ENCODE assay signal across 8 mouse cellular contexts in genomic region chr10:76905935-76906341, GRCm38 (mm10). TPM values are rescaled to one million over a fixed set of nuclear protein-coding genes. Genes with fewer than 3 reads are reported as not detected.
DNase-seq lines count a peak whose midpoint lies in the region; ATAC-seq and TF ChIP-seq lines count a peak whose summit lies in the region.

No protein-coding gene starts in this region.

- H3K27ac ChIP-seq in embryonic facial prominence, embryonic 13.5 days: peak overlapping the region; percentile 7; the same call in 1 of the 2 replicates
- H3K27ac ChIP-seq in hindbrain, embryonic 14.5 days: peak overlapping the region; percentile 18; the same call in 1 of the 2 replicates
- H3K27ac ChIP-seq in lung, embryonic 16.5 days (ENCODE audit: low read length): peak overlapping the region; percentile 72
- H3K27ac ChIP-seq in cerebellum, adult 2 months (ENCODE audit: insufficient read depth, low read length): no peak overlapping the region

- no peak for ATAC-seq in embryonic facial prominence, embryonic 13.5 days (ENCODE audit: insufficient number of reproducible peaks, insufficient read depth, low FRiP score, low TSS enrichment, low read depth)
- no peak for ATAC-seq in hindbrain, embryonic 14.5 days (ENCODE audit: low FRiP score)
- peak; percentile 78 for ATAC-seq in lung, embryonic 16.5 days (ENCODE audit: low read depth)
- no peak for ATAC-seq in erythroid progenitor cell, adult 5-6 weeks (replicated peaks; ENCODE audit: low FRiP score, poor library complexity, severe bottlenecking)

- no peak for TF ChIP-seq POLR2A in cerebellum, adult 2 months (IDR thresholded peaks at IDR 0.05; ENCODE audit: borderline replicate concordance, insufficient read depth, low read length)

- no peaks in the 10 kb centered on the region for H3K9me3 ChIP-seq in embryonic facial prominence, embryonic 13.5 days
- H3K9me3 ChIP-seq in hindbrain, embryonic 14.5 days (ENCODE audit: control insufficient read depth, low read length): no peaks in the 10 kb centered on the region
- H3K9me3 ChIP-seq in lung, embryonic 16.5 days (ENCODE audit: control insufficient read depth, low read length): no peaks in the 10 kb centered on the region

- peak; percentile 32 for DNase-seq in adrenal gland, postnatal 10 days
- no peak for DNase-seq in adrenal gland, adult 18-20 months (ENCODE audit: low spot score in 2 of 2)
- DNase-seq in hindbrain, embryonic 14.5 days (ENCODE audit: low spot score): no peak
- no peak for DNase-seq in layer of hippocampus, adult 9-11 months
- DNase-seq in cerebellum, adult 2 months: no peak

- H3K4me3 ChIP-seq in embryonic facial prominence, embryonic 13.5 days: no peak overlapping the region
- no peak overlapping the region for H3K4me3 ChIP-seq in hindbrain, embryonic 14.5 days (replicated peaks; ENCODE audit: low read length)
- no peak overlapping the region for H3K4me3 ChIP-seq in lung, embryonic 16.5 days (ENCODE audit: low read length)
- H3K4me3 ChIP-seq in cerebellum, adult 2 months (replicated peaks; ENCODE audit: insufficient read depth, low read depth, low read length): no peak overlapping the region

- H3K36me3 ChIP-seq in embryonic facial prominence, embryonic 13.5 days: no peaks in the 10 kb centered on the region
- no peaks in the 10 kb centered on the region for H3K36me3 ChIP-seq in hindbrain, embryonic 14.5 days (replicated peaks; ENCODE audit: control insufficient read depth, insufficient read depth)
- no peaks in the 10 kb centered on the region for H3K36me3 ChIP-seq in lung, embryonic 16.5 days (ENCODE audit: control insufficient read depth, insufficient read depth, low read length)

- WGBS in embryonic facial prominence, embryonic 13.5 days: 72% methylated on average over 14 of the region's 14 CpGs
- 82% methylated on average over 14 of the region's 14 CpGs for WGBS in hindbrain, embryonic 14.5 days
- WGBS in lung, embryonic 16.5 days: 50% methylated on average over 14 of the region's 14 CpGs
- 74% methylated on average over 14 of the region's 14 CpGs for WGBS in cerebellum, adult 2 months

- H3K9ac ChIP-seq in embryonic facial prominence, embryonic 13.5 days: no peak overlapping the region
- no peak overlapping the region for H3K9ac ChIP-seq in hindbrain, embryonic 14.5 days
- no peak overlapping the region for H3K9ac ChIP-seq in lung, embryonic 16.5 days (ENCODE audit: low read length)

- no peaks in the 10 kb centered on the region for H3K27me3 ChIP-seq in embryonic facial prominence, embryonic 13.5 days
- H3K27me3 ChIP-seq in hindbrain, embryonic 14.5 days (ENCODE audit: control insufficient read depth, insufficient read depth, low read length): no peaks in the 10 kb centered on the region
- no peaks in the 10 kb centered on the region for H3K27me3 ChIP-seq in lung, embryonic 16.5 days (ENCODE audit: control insufficient read depth, insufficient read depth, low read depth, low read length)
- no peaks in the 10 kb centered on the region for H3K27me3 ChIP-seq in cerebellum, adult 2 months (ENCODE audit: control insufficient read depth, insufficient read depth, low read length)

- H3K4me1 ChIP-seq in embryonic facial prominence, embryonic 13.5 days: peaks cover 39% of the 10 kb centered on the region
- peaks cover 15% of the 10 kb centered on the region; the same call in 1 of the 2 replicates for H3K4me1 ChIP-seq in hindbrain, embryonic 14.5 days (replicated peaks; ENCODE audit: control insufficient read depth, insufficient read depth, low read length)
- peaks cover 6% of the 10 kb centered on the region; the same call in 1 of the 2 replicates for H3K4me1 ChIP-seq in lung, embryonic 16.5 days (replicated peaks; ENCODE audit: control insufficient read depth, insufficient read depth, low read length)
- H3K4me1 ChIP-seq in cerebellum, adult 2 months (ENCODE audit: control insufficient read depth, insufficient read depth, low read length): peaks cover 16% of the 10 kb centered on the region

- no peak for TF ChIP-seq CTCF in cerebellum, adult 2 months (IDR thresholded peaks at IDR 0.05; ENCODE audit: borderline replicate concordance, insufficient read depth, low read depth, low read length)

- no peak overlapping the region; the same call in 1 of the 2 replicates for H3K4me2 ChIP-seq in embryonic facial prominence, embryonic 13.5 days
- peak overlapping the region; percentile 8; the same call in 1 of the 2 replicates for H3K4me2 ChIP-seq in hindbrain, embryonic 14.5 days (replicated peaks)
- H3K4me2 ChIP-seq in lung, embryonic 16.5 days (ENCODE audit: low read depth, low read length): 0 out of 2 replicates have a peak overlapping the region, but pooled peaks have one; percentile 15

RNA-seq across cellular contexts. Expression of gene Pcbp3, which starts 55.7 kb away (rescaled TPM):
- total RNA-seq in adrenal gland, postnatal 10 days (2021): 10 to 100 TPM; 35.4 to 48.2 TPM
- 10 to 100 TPM; 26.2 to 38.9 TPM for total RNA-seq in adrenal gland, adult 18-20 months (2021)
- polyA plus RNA-seq in embryonic facial prominence, embryonic 13.5 days (2015; fragmentation: Nextera tagmentation; extraction: Ambion mirVana): 26.2 and 28.3 TPM in 2 replicates
- polyA plus RNA-seq in hindbrain, embryonic 14.5 days (2014; fragmentation: Nextera tagmentation; extraction: Ambion mirVana): 45.2 and 45.3 TPM in 2 replicates
- 30.7 and 34.9 TPM in 2 replicates for polyA plus RNA-seq in lung, embryonic 16.5 days (2015; fragmentation: Nextera tagmentation; extraction: Ambion mirVana)
- 72.3 and 79.5 TPM in 2 replicates for polyA plus RNA-seq in cerebellum, adult 2 months (2012; rRNA removed)
- total RNA-seq in erythroid progenitor cell, adult 5-6 weeks (2015; ENCODE audit: low replicate concordance): 2.9 TPM in 1 of 2 replicates, not detected in the other
- not detected in 2 replicates for total RNA-seq in erythroid progenitor cell, adult 5-6 weeks (2017; ENCODE audit: low replicate concordance)
